Mouse (Mus musculus): Measurements from ENCODE around the gene Parp3.

Parp3 gene

GRCm38 (mm10) chr9:106421033-106421864 is 55.5 kb downstream of the Parp3 start:
- no peak for DNase-seq

- no peak for DNase-seq
Measured at GRCm38 (mm10) chr9:106420608-106421007, 56.1 kb downstream of the Parp3 start.

Measured in cerebellum, adult 9-11 months (tissue).